Mouse (Mus musculus): Measurements from ENCODE around the gene Mageb18.
"Not testable (repeated sequence)": the region's sequence is repeated elsewhere in the genome, so short reads cannot be mapped to it uniquely, and the experiment has no call there.

Mageb18 gene

GRCm38 (mm10) chrX:92599472-92599871 is at the start of gene Mageb18:
Gene Mageb18 (minus strand): TSS chrX:92599572.
- in situ Hi-C loops (cut with MboI, MseI), result loop anchor here (10.0 kb wide), 1 partner anchor 1605 kb away; no protein-coding TSS in a partner anchor

DNA sequence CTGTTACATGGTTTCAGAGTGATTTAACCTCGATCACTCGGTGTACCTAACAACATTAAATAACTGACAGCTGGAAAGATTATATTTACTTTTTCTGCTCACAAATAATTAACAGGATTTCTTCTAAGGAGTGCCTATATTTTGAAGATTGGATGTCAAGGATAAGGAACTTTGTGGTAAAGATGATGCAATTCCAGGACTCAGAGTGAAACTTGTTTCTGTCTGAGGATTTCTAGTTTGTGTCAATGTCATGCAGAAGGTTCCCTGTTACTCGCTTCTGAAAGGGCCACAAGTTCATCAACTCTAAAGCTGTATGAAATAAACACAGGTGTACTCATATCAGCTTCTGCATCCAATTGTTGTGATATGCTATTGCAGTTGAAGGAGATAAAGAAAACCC is 13.4 kb upstream of the Mageb18 start:
- in situ Hi-C loops (cut with MboI, MseI), result no loop called here

DNA sequence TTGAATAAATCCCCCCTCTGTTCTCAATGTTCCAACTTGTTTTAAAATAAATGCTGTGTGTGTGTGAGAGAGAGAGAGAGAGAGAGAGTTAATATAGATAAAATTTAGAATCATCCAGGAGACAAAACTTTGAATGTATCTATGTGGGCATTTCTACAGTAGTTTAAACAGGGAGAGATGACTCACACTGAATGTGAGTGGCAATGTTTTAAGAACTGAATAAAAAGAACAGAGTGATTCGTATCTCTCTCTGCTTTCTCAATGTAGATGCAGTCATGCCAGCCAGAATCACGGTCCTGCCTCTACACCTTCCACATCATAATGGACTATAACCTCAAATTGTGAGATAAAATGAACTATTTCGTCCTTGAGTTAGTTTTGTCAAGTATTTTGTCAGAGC is 11.1 kb upstream of the Mageb18 start:
- in situ Hi-C loops (cut with MboI, MseI), result no loop called here

DNA sequence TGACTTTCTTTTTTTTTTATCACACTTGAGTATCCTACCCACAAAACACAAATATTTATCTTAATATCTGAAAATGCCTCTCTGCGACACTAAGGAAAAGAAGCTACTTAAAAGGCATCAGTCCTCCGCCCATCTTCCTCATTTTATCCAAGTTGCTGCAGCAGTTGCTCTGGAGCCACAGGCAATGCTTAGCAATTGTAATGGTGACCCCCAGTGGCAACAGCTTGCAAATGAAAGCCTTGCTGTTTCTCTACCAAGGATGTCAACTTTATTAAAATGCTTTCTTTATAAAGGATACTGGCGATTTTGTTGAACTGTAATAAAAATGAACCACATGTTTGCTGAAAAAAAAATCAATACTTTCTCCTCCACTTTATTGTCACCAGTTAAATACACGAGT is 2.0 kb downstream of the Mageb18 start:
- in situ Hi-C loops (cut with MboI, MseI), result loop anchor here (10.0 kb wide), 1 partner anchor 1603 kb away; no protein-coding TSS in a partner anchor

DNA sequence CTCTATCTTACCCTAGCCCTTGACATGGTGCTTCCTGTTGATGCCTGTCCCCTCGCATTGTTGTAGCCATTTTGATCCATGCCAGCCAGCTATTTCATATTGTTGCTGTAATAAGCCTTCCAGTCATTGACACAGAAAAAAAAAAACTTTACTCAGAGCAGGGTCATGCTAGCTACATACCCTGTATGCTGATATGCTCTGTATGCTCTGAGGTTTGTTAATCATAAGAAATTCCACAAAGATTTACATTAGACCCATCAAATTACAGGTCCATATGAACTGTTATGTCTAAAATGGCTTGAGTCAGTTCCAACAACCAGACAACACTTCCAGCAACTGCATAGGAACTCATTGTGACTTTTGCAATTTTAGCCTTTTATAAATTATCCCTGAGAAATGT is 71.5 kb downstream of the Mageb18 start:
- in situ Hi-C loops (cut with MboI, MseI), result no loop called here

- in situ Hi-C loops (cut with MboI, MseI), result no loop called here
These were observed 101.1 kb downstream of the Mageb18 start for GRCm38 (mm10) chrX:92498254-92498653.

DNA sequence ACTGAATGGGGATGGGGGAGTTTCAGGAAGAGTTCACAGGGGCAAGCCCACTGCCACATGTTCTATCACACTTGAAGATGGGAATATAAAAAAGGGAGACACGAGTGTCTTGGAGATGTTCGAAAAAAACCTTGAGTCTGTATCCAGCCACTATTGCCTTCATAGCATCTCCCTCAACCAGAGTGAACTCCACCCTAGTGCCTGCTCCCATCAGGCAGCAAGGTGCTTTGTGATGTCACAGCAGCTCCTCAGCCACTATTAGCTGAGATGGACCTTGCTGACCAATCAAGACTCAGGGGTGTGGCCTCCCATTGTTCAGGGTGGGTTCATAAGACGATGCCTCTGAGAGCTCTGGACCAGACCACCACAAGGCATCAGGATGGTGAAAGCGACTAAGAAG is 109.7 kb downstream of the Mageb18 start, which contains the start of gene Gm5941:
TSS of gene Gm5941 (plus strand) at position 301 of the 400 bp plus-strand sequence.
- in situ Hi-C loops (cut with MboI, MseI), result not testable (repeated sequence)

GRCm38 (mm10) chrX:92464773-92465172 is 134.6 kb downstream of the Mageb18 start:
- in situ Hi-C loops (cut with MboI, MseI), result no loop called here

DNA sequence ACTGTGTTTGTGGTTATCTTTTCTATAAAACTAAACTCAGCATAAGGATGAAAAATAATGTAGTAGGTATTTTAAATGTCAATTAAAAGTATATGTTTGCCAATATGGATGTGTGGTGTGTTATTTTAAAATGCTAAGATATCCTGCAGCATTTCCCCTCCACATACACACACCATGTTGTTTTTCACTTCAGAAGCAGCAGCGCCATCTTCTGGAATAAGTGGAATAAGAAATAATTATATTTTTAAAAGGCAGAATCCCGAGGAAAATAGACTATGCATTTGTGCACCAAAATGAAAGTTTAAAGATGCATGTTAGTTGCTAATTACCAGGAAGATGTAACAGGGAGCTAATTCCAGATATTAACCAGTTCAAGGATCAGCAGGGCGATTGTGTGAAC is 138.9 kb downstream of the Mageb18 start:
- in situ Hi-C loops (cut with MboI, MseI), result no loop called here

DNA sequence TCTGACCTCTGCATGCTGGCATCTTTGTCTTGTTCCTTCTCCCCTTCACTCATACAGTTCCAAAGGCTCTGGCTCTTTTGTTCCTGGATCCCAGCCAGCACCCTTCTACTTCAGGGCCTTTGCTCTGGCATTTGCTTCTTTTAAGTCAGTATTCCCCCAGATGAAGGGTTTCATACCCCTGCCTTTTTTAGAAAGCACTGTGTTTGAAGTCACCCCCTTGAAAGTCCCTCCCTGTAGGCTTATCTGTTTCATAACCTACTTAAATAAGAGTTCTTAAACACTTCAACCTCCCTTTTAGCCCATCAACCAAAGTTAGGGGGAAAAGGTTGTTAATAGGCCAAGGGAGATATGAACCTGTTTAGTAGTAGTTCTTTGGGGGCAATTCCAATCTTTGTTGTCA is 212.0 kb downstream of the Mageb18 start:
- in situ Hi-C loops (cut with MboI, MseI), result no loop called here

DNA sequence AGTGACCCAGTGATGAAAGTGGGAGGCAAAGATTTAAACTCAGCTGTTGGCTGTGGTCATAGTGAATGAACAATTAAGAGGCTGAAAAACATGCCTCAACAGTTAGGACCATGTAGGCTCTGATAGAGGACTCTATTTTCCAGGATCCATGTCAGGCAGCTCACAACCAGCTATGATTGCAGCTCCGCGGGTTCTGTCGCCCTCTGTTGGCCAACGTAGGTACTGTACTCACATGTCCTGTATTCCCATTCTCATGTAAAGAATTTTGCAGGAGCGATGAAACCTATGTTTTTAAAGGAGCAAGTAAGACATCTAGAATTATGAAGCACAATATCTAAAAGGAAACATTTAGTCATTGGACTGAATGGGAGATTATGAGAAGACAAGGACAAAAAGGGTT is 256.4 kb downstream of the Mageb18 start:
- in situ Hi-C loops (cut with MboI, MseI), result no loop called here

- in situ Hi-C loops (cut with MboI, MseI), result no loop called here
These were observed 258.5 kb downstream of the Mageb18 start for GRCm38 (mm10) chrX:92340906-92341305.

GRCm38 (mm10) chrX:92339551-92339950 is 259.8 kb downstream of the Mageb18 start:
- in situ Hi-C loops (cut with MboI, MseI), result no loop called here

- in situ Hi-C loops (cut with MboI, MseI), result no loop called here
These were observed 265.9 kb downstream of the Mageb18 start for GRCm38 (mm10) chrX:92333459-92333858.

GRCm38 (mm10) chrX:92323599-92323998 is 275.8 kb downstream of the Mageb18 start:
- in situ Hi-C loops (cut with MboI, MseI), result no loop called here

- in situ Hi-C loops (cut with MboI, MseI), result no loop called here
These were observed 318.8 kb downstream of the Mageb18 start for GRCm38 (mm10) chrX:92280619-92281018.

All from T-helper 2 cell (primary cell).